Mouse (Mus musculus) liver (tissue): ENCODE results near the gene Gm10134.
"Not testable (repeated sequence)": the region's sequence is repeated elsewhere in the genome, so short reads cannot be mapped to it uniquely, and the experiment has no call there.

Experiments used
- DNase-seq: peaks from one replicate; pipeline ENCODE4 v3.0.0-alpha.2; 2020; ENCODE audit warnings: mixed read lengths

The Gm10134 gene

DNA sequence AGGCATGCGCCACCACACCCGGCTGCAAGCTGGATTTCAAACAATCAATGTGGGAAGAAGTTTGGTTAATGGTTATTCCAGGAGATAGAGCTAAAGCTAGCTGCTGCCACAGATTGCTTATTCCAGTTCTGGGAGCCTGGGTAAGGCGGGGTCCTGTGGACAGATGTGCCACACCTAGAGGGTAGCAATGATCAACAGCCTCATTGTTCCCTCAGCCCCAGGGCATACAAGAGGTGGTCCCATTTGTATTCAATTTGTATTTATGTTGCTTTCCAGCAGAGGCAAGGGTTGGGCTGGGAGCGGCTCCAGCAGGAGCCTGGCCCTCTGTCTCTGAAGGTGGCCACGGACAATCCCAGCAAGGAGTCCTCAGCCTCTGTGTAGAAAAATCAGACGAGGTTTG lies 396 bp downstream of the Gm10134 start:
- no peak for DNase-seq

DNA sequence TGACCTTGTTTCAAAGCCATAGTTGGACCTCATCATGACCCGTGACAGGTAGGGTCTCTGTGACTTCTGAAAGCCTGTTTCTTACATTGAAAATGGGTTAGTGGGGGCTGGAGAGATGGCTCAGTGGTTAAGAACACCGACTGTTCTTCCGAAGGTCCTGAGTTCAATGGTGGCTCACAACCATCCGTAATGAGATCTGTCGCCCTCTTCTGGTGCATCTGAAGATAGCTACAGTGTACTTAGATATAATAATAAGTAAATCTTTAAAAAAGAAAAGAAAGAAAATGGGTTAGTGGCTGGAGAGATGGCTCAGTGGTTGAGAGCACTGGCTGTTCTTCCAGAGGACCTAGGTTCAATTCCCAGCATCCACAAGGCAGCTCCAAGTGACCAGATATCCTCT lies 5.7 kb downstream of the Gm10134 start:
- DNase-seq = not testable (repeated sequence)

DNA sequence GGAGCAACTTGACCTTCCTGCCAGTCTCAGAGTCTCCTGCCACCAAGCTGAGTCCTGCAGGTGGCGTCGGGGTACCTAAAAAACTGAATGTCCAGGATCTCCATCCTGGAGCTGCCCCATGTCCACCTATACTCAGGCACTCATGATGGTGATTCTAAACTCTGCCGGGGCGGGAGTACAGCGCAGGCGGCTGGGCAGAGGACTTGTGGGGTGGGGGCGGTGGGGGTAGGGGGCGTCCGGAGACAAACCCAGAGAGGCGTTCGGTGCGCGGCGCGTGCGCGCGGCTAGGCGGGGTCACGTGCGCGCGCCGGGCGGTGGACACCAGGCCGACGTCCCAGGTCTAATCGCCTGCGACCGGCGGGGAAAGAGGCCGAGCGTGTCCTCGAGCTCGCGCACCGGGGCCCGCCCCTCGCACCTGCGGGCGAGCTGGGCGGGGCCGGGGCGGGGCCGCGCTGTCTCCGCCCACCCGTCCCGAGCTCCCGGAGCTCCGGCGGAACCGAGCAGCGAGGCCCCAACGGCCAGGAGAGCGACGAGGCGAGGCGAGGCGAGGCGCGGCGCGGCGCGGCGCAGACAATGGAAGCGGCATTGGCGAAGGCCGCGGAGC lies 7.0 kb downstream of the Gm10134 start, which contains the start of gene Ralgds:
Gene Ralgds, plus strand, starts transcription at position 328 of the 604 bp plus-strand sequence.
- DNase-seq = peak; percentile 62

DNA sequence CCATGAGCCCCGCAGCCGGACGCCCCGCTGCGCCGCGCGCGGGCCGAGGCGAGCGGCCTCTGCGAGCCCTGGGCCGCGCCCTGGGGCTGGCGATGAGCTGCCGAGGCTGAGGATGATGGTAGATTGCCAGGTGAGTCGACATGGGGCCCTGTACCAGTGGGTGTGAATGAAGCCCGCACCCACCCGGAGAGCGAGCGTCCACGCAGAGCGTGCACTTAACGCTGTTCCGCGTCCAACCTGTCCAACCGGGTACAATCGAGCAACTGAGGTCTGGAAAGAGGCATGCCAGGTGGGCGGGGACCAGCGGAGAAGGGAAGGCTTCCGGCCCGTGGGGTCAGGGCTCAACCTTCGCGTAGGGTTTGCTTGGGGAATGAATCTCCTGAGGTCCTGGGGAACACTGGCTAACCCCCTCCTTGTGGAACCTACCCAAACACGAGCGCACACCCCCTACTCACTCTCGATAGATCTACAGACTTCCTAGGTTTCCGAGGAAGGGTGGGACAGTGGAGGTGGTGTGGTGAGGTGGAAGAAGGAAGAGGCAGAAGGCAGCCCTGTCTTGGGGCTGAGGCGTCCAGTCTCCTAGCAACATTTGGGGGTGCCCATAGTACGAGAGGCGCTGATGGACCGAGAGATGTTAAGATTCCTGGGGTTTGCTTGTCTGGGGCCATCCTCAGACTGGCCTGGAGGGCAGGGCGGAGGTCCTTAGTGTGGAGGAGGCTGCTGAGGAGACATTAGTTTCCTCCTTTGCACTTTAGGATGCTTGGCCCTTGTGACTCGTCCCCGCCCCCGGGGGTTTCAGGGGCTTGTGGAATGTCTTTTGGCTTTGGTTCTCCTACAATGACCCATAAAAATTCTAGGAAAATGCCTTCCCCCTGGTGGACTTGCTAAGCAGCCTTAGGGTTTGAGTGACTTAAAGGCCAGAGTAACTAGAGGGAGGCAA lies 7.8 kb downstream of the Gm10134 start:
- DNase-seq = no peak

DNA sequence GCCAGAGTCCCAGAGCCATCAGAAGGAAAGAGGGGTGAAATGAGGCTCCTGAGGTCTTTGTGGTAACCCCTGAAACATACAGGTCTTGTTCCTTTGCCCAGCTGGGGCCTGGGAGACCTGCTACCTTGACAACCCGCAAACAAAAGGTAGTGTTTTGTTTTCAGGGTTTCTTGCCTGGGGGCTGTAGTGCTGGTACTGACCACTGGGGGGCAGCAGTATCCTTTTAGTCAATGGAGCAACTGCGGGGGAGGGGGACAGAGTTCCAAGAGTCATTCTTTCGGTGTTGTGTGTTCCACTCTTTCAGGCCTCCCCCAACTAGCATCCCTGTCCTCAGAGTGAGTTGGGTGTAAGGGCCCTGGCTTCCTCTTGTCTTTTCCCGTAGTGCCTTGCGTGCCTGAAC lies 8.6 kb downstream of the Gm10134 start:
- peak; percentile 77 for DNase-seq

DNA sequence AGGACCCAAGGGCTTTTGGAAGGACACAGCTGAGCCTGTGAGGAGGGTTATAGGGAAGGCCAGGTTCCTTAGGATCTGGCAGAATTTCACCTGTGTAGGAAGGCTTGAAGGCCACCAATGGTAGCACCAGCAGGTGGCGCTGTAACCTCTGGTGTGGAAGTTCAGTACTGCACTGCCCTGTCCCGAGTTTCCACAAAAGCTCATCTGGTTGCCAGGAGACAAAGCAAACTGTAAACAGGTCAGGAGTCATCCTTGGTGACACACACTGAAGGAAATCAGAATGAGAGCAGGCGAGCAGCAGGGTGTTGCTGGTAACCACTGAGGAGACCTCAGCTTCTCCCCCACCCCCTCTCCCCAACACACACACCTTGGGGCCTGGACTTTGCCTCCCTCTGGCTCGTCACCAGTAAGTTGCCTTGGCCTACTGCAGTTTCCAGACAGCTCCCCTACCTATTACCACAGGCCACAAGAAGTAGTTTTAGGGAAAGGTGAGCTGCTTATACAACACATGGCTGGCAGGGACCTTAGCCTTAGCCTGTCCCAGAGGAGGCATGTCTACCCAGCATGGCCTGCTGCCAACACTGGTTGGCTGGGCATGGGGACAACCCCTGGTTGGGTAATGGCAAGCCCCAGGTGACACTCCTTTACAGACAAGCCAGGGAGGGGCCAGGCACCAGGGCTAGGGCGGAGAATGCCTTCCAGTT lies 11.5 kb downstream of the Gm10134 start:
- peak; percentile 78 for DNase-seq

DNA sequence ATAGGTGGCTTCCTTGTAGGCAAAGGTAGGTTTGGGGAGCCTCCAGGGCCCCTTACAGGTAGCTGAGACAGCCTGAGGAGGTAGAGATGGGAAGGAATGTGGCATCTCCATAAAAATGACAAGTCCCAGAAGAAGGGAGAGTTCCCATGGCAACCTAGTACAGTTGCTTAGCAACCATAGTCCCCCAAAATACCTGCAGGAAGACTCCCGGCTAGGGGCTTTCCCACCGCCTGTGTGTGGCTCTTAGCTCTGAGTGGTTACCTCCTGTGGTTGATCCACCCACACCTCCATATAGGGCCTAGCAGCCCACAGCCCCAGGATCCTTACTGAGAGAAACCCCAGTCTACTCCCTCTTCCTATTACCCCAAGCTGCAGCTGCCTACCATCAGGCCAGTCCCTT lies 12.3 kb downstream of the Gm10134 start:
- no peak for DNase-seq

DNA sequence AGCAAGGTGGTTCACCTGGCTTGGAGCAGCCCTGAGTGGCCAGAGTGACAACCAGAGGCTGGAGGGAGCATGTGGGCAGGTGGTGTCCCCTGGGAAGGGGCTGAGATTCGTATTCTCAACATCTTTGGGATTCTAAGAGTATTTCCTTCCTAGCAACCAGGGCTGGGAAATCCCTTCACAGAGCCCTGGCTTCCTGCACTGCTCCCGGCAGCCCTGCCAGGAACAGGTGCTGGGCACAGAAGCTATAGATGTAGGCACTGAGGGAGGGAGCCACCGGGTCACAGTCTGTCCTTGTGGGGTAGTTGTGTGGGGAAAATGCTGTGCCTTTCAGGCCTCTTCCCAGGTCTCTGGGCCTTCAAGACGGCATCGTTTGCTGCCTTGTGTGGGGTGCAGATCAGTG lies 14.7 kb downstream of the Gm10134 start:
- no peak for DNase-seq

DNA sequence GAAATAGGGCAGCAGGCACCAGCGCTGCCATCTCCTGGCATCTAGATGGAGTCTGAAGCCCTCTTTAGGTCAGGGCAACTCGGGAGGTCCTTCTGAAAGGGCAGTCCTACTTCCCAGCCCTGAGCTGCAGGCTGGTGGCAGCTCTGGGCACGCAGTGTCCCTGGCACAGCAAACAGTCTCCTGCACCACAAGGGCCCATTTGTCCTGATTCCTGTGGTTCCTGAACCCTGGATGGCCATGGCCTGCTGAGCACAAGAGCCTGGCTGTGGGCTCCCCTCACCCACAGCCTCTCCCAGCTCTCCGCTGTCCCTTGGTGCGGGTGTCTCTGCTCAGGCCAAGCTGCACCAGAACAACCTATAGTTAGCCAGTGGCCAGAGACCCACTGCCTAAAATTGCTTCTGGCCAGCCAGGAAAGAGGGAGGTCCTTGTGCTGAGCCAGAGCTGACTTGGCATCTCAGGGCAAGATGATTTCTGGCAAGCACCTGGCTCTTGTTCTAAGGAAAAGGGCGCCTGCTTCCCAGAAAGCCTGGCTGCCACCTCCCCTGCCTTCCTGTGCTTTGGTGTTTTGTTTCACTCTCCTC lies 15.8 kb downstream of the Gm10134 start:
- no peak for DNase-seq

DNA sequence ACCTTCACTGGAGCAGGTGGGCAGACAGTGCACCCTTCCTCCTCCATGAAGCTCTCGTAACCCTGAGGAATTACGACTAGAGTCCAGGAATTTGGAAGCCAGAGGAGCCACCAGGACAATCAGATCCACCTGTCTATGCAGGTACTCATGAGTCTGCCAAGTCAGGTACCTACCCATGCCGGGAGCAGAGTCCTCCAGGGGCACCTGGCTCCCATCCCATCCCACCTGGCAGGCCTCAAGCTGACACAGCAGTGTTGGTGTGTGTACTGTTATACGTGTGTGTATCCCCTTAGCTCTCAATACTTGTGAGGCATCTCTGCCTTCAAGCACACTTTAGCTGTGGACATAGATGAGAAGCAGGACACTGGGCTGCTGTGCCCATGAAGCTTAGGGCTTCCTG lies 16.3 kb downstream of the Gm10134 start:
- DNase-seq = no peak

DNA sequence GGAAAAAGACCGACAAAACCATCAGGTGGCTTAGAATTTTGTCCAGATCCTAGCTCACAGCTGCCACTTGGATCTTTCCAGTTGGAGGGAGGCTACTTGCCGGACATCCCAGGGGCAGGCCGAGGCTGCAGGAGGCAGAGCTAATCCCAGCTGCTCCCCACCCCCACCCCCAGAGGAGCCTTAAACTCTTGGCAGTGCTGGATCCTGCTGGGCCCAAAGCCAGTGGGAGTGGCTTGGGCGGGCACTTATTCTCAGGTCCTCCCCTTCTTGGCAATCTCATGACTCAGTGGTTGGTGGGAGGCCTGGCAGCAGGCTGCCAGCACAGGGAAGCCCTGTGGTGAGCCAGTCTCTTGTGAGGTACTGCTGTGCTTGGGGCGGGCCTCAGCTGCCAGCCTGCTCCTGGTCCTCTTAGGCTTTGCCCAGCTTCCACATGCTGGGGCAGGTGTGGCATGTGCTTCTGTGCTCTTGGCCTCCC lies 17.8 kb downstream of the Gm10134 start:
- DNase-seq = peak; percentile 72

DNA sequence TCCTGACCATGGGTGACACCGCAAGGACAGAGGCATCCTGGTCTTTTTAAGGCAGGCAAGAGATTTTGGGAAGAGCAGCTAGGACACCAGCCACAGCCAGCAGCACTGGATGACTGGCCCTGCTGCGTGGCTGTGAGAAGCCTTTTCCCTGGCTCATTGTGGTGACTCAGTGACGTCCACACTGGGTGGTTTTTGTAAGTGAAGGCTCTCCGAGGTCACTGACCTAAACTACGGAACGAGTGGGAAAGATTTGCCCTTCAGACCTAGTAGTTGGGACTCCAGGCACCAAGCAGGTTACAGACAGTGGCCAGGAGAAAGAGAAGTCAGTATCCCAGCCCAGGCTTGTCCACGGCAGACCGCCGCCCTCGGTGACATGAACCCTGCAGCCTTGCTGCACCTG lies 18.5 kb downstream of the Gm10134 start:
- DNase-seq = no peak

DNA sequence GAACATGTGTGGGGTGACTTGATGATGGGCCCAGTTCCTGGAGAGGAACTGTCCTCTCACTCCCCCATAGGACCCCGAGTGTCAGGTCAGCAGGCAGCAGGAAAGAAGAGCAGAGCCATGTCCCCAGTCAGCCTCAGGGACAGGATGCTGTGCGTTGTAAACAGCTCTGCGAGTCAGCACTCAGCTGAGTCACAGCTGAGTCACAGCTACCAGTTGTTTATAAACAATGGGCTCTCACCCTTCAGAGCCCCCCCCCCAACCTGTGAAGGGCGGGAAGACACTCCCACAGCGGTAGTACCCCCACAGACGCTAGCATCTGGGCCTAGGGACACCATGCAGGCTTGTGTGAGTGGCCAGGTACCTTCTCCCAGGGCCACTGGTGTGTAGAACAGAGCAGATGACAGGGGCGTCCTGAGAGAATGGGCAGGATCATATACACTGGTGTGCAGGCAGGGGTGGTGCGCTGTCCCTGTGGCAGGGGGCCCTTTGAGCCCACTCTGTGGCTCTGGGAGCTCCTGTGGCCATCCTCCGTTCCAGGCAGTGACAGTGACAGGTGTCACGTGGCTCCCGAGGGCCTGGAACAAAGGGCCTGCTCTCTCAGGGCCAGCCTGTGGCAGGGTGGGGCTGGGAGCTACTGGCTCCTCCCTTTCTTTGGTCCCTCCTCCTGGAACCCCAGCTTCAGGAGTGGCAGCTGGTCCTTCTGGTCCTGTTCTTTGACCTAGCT lies 19.5 kb downstream of the Gm10134 start:
- DNase-seq = peak; percentile 61

DNA sequence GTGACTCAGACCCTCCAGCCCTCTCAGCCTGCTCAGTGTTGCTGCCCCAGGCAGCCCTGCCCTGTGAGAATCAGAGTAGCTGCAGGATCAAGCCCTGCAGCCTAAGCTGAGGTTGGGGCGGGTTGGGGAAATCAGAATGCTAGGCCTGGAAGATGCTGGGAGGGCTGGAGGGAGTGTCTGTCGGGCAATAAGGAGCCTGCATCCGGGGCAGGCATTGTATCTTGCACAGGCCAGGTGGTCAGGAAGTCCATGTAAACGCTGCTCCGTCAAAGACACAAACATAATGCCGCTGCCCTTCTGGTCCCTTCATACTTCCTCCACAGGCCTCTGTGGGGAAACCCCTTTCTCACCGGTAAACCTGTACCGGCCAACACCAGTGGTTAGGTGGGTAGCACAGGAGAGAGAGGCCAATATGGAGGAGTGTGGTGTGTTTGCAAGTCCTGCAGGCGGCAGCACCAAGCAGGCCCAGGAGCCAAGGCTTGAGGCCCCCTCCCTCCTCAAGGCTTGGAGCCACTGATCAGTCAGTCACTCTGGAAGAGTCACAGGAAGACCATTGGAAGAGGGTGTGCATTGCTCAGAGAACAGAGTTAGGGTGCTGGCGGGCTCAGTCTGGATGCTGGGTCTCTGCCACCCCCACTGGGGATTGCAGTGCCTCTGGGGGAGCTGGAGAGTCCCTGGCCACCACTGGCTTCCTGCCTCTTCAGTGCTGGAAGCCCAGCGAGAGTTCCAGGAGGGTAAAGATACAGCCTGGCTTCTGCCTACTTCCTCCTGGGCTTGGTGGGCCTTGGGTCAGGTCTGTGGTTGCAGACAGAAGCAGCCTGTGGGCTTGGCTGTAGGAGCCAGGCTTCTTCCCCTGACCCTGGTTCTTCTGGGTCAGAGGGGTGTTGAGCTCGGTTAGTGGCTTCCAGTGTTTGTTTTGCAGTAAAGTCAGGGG lies 20.3 kb downstream of the Gm10134 start:
- no peak for DNase-seq

DNA sequence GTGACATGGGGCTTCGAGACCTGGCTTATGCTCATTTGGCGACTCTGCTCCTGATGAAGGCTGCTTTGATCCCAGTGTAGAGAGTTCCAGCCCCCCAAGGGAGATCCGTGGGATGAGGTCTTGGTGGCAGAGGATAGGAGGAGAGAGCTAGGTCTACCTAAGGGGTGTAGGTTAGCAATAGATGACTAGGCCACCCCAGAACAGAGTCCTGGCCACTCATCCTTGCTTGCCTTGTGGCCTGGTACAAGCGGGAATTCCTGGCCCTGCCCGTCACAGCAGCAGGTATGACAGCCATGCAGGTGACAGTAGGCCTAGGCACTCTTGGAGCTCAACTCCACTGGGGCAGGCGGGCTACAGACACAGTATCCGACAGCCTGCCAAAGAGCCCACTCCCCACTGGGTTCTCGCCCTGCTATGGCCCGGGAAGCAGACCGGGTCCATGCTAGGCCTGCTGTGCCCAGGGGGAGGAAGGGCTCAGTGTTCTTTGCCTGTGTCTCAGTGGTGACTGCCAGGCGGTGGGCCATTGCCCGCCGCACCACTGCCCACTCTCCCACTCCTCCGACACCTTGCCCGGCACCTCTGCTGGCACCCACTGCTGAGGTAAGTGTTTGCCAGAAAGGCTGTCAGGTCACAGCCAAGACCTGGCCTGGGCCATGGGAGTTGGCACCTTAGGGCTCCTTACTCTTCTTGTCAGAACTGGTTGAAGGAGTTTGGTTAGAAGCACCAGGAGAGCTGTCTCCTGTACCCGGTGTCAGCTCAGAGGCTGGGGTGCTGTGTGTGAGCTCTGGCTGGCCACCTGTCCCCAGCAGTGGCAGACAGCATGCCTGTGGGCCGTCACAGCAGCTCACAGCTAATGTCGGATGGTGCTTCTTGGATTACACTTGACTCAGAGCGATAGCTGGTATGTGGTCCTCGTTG lies 21.8 kb downstream of the Gm10134 start:
- DNase-seq = no peak

DNA sequence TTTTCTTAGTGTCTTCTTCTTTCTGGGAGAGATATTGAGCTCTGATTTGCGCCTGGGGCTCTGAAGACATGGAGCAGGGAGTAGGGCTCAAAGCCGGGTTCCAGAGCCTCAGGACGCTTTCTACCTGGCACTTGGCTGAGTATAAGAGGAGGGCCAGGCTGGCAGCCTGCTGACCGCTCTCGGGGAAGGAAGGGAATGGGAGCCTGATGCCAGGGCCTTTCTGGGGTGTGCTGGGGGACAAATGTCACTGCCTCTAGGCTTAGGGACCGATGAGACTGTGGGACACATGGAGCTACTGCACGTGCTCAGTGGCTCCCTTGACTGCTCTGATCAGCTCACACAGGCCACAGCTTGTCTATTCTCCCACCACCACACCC lies 22.4 kb downstream of the Gm10134 start:
- no peak for DNase-seq

DNA sequence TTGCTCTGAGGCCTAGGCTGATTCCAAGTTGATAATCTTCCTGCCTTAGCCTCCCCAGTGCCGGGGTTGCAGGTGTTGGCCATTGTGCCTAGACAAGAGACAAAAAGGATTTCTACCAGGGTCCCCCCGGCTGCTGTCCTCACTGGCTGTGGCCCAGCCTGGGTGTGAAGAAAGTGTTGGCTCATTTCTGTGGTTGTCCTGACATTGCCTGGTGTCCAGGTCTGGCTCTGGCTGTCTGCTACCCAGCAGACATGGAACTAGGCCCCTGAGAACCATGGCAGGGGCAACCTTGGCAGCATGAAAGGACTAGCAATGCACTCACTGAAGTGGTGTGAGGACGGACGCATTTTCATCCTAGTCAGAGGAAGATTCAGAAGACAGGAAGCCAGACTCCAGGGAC lies 24.0 kb downstream of the Gm10134 start:
- no peak for DNase-seq

DNA sequence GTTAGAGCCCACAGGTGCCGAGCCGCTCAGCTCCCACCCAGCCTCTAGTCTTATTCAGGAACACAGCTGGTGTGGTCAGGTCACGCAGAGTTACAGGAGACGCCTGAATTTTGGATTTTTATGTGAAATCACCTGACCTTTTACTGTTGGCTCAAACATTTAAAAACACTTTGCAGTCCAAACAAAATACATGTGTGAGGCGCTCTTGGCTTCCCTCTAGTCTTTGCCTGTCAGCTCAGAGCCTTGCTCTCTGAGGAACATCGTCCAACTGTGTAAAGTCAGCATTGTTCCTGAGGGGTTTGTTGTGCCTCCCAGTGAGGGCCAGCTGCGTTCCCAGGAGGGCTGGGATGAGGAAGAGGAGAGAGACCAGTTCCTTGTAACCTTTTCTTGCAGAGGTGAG lies 24.4 kb downstream of the Gm10134 start:
- no peak for DNase-seq

DNA sequence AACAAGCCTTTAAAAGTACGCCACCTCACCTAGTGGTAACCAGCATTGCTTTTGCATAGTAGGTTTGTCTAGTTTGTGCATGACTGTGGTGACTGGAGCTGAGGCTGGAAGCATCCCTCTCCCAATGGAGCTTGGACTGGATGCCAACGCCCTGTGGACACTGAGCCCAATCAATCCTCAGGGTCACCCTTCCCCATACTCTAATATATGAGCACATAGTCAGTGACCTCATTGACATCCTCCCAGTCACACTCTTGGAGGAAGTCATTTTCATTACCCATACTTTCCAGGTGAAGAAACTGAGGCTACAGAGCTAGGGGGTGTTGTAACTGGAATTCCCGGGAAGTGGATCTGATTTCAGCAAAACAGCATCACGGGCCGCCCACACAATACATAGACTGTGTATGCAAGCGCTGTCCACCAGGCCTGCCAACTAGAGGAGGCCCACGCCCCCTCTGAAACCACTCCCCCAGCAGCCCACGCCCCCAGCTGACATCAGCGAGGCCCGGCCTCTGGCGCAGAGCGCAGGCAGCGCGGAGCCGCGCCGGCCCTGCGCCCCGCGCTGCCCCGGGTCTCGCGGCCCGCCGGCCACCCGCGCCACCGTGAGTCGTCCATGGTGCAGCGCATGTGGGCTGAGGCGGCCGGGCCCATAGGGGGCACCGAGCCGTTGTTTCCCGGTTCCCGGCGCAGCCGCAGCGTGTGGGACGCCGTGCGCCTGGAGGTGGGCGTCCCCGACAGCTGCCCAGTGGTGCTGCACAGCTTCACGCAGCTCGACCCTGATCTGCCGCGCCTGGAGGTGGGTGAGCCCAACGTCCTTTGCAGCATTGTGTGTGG lies 27.3 kb downstream of the Gm10134 start:
- peak; percentile 80 for DNase-seq
